Mouse (Mus musculus) layer of hippocampus, postnatal 25 days (tissue): Measurements from ENCODE around the gene Adra2c. TPM values are rescaled to one million over a fixed set of nuclear protein-coding genes. Genes with fewer than 3 reads are reported as not detected.
A peak's percentile ranks its signal among the peaks of the same experiment; 100 is the strongest.

Experiments used
- DNase-seq, 2 experiments: peaks; one replicate each; pipeline ENCODE4 v3.0.0; 2022; ENCODE audit warnings: mixed read lengths in 2 of 2, low spot score in 1 of 2; ENCODE audit errors: extremely low spot score in 1 of 2
- total RNA-seq, 2 experiments: library from RNA; stranded (reverse); gene quantifications; 2 replicates each; pipeline ENCODE4 v1.2.3; 2021

Gene Adra2c
- total RNA-seq = 10 to 100 TPM; 24.5 to 27.4 TPM

DNA sequence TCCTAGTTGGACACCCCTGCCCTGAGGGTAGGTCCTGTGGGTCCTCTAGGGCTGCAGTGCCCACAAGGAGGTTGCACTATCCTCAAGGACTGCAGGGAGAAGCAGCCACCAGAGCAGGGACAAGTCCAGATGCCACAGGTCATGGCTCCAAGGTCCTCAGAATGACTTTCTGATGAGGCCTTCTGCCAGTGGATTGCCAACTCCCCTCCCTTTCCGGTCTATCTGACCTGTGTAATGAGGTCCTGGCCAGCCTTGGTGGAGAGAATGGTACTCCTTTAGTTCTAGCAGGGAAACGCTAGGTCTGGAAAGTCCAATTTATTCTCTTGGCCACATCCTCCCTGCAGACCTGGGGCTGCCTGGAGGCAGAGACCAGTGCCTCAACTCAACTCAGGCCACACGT is at the start of gene Adra2c:
Adra2c (plus strand) TSS at position 301 of the 400 bp plus-strand sequence.
- no peak for DNase-seq

DNA sequence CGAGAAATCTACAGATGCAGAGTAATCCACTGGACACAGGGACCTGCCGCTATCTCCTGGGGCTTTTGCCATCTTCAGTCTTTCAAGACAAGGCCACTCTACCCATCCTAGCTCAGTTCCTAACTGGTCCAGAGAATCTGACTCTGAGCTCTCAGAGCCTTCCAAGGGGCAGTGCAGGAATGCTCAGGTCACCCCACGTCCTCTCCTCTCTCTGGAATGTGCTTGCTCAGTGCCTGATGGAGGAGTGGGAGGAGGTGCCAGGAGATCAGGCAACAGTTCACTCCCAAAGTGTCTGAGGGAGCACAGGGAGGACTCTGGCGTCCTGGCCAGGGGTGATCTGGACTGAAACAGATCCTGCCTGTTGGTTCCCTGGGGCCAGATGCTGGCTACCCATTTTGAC is 45.0 kb upstream of the Adra2c start:
- no peak for DNase-seq

DNA sequence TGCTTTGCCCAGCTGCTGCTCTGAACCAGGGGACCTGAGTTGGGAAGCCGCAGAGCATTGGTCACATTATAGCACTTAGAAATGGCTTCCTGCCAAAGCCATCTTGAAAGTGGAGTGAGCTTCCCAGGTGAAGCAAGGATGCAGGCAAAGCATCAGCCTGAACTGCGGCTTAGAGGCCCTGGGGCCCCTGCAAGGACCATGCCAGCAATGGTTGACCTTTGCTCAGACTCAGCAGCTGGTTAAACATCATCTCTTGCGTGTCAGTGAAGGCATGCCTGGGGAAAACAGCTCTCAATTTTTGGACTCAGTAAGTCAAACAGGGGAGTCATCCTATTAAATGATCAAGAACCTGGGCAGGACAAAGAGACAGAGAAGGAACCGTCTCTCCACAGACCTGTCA is 40.4 kb upstream of the Adra2c start:
- no peak for DNase-seq

DNA sequence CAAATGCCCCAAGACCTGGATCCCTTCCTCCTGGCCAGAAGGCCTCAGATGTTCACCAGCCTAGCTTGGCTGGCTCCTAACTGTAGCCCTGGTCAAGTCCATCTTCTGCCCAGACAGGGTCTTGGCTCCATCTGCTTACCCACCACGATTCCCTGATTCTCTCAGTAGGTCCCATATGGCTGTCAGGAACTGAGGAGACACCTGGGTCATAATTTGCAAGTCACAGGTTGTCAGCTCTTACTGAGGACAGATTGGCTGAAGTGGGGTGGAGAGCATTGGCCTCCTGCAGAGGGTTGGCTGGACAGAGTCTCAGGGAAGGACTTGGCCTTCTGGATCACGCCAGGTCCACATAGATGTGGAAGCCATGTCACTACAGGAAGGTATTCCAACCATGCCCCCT is 39.5 kb upstream of the Adra2c start:
- no peak for DNase-seq

DNA sequence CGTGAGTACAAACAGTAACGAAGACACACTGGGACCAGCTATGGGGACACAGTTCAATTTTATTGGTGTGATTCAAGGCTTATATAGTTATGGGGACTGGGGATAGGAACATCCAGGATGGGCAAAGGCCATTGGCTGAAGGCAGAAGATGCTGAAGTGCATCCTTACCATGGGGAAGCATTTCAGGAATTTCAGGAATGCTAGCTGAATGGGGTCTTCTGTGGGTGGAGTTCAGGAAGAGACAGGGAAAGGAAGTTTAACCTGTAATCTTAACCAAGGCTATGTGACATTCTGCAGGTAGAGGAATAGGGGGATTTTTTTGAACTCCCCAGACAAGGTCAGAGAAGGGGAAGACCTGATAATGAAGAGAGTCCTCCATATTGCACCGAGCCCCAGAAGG is 36.6 kb upstream of the Adra2c start:
- DNase-seq = no peak

DNA sequence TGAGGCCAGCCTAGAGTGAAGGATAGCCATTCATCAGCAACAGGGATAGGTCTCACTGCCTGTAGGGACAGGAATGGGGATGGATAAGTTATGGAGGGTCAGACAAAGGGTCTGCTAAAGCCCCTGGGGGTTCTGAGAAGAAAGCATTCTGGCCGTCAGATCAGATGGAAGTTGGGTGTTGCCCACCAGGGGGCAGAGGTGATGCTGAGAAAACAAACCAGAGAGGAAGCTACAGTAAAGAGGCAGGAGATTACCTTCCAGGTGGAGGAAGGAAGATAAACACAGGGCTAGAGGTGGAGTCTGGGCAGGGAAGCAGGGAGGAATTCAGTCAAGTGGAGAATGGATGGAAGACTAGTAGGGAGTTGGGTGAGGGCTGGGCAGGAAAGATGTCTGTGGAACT is 33.9 kb upstream of the Adra2c start:
- DNase-seq = peak in 1 of 2 experiments; percentile 40

DNA sequence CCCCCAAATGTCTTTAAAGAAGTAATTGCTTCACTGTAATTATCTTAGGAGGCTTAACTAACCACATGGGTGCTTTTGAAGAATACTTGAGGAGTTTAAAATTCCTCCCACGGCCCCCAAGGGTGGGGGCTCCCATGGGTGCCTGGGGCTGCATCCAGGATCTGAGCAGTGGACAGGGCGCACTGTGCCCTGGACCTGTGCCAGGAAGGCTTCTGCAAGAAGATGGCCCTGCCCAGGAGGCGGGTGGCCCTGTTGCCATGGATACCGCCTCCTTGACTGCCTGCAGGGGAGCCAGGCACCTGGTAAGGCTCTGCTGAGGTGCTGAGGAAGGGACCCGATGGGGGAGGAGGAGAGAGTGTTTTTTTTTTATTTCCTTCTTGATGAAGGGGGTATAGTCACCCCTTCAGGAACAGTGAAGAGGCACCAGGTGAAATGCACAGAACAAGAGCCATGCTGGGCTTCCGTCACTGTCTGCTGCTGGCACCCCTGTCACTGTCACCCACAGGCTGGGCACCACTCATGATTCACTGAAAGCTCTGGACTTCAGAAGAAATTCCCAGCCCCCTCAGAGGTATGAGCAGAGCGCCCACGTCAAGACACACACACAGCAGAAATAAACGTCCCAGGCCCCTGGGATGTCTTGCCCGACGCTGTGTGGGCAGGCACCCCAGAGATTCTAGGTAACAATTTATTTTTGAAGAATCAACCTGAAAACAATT is 32.4 kb upstream of the Adra2c start:
- peak in 1 of 2 experiments; percentile 23 for DNase-seq

DNA sequence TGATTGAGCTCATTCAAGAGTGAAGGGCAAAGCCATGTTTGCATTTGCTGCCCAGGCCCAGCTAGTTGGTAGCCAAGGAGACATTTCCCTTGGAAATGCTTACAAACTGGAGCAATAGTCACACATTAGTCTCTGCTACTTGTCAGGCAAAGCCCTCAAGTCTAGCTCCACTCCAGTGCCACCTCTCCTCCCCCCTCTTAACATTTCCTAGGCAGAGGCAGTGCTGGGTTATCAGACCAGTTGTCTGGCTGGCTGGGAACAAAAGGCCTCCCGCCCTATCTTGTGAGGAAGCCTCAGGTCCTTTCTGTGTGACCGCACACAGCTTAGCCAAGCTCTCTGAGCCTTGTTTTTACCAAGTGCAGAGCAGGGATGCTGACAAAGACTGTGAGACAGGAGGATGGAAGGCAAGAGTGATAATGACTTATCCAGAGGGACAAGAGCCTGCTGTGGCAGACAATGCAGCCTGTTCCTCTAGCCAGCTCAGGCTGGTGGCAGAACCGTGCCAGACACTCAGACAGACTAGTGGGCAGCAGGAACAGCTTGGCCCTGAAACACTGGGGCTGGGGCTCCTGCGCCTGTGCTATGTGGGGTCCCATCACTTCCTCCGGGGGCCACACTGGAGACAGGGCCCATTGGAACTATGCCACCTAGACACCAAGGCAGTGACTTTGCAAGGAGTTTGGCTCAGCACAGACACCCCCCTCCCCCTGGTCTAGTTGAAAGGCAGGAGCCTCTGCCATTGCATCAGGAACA is 23.0 kb upstream of the Adra2c start:
- no peak for DNase-seq

DNA sequence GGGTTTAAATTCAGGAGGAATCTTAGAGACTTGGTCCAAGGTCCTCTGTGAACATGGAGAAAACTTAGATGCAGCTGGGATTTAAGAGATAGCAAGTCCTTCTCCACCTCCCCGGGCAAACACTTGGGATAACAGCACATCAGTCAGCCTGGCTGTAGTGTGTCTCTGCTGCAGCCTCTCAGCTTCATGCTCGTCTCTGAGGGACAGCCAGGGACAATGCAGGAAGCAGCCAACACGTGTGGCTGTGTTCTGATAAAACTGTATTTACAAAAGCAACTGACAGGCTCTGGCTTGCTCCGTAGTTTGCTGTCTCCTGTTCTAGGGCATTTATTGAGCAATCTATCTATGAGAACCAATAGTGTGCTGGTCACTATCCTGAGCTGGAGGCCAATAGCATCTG is 14.4 kb upstream of the Adra2c start:
- no peak for DNase-seq

DNA sequence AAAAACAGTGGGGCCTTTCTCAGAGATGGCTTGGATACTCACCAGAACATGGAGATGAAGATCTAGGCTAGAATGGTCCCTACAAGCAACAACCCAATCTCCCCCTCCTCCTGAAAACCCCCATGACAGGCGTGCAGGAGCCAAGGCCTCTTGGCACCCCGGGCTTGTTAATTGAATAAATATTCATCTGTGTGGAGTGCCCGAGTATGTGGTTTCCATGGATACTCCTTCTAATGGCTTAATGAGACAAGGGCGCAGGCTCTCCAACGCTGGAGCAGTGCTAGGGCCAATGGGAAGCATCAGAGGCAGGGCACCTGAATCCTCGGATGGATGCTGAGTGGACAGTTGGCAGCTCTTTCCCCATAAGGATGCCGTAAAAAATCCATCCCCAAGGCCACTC is 10.6 kb upstream of the Adra2c start:
- no peak for DNase-seq

DNA sequence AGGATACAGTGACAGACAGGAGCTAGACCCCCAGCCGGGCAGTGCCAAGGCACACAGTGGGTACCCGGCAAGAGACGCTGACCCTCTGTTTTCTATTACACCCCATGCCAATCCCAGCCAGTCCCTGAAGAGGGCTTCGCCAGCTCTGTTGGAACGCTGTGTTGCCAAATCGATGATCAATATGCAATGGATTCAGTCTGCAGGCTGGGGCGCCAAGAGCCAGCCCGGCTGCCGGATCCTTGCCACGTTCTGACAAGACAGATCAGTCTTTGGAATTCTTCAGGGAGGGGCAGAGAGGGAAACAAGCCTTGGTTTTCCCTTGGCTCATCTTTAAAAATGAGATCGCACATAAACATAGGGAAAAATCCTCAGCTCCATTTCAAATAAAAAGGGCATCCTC is 2.8 kb upstream of the Adra2c start:
- no peak for DNase-seq

DNA sequence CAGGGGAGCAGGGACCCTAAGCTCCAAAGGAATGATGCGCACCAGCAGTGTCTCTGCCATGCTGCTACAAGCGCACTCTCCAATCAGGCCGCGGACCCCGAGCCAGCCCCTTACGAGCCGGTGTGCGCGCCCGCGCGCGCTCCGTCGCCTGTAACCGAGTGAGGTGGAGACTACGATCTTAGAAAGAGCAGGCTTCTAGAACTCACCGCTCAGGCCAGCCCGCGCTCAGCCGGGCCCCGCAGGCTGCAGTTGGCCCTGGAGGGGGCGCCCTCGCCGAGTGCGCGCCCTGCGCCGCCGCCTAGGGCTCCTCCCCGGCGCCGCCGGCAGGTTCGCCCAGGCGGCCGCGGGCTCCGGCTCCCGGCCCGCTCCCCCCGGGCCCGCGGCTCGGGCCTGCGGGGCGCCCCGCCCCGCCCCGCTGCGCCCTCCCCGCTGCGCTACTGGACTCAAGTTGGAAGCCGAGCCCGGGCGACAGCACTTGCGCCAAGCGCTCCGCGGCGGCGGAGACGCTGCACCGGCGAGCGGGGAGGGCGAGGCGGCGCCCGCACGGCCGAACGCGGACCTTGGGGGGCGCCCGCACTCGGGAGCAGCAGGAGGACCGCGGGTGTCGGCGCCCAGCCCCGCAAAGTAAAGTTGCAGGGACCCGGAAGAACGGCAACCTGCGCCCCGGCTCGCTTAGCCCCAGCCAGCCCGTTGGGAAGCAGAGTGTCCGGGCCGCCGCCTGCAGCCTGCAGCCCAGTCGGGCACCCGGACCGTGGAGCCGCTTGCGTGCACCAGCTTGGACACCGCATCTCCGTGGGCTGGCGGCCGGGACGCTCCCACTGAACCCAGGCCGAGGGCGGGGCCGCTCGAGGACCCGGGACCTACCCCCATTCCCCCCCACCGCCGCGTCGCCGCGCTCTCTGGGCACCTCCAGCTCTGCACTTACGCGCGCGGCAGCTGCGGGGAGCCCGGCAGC is 899 bp downstream of the Adra2c start:
- DNase-seq = peak; percentile 64

DNA sequence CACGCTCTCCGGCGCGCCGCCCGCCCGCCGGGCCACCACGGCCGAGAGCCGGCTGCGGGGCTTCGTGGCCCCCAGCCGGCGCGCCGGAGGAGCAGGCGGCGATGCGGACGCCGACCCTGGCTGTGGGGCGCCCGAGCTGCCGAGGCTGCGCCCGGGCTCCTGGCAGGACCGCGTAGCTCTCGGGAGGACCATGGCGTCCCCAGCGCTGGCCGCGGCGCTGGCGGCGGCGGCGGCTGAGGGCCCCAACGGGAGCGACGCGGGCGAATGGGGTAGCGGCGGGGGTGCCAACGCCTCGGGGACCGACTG is 1.5 kb downstream of the Adra2c start:
- DNase-seq = peak in 1 of 2 experiments; percentile 52

DNA sequence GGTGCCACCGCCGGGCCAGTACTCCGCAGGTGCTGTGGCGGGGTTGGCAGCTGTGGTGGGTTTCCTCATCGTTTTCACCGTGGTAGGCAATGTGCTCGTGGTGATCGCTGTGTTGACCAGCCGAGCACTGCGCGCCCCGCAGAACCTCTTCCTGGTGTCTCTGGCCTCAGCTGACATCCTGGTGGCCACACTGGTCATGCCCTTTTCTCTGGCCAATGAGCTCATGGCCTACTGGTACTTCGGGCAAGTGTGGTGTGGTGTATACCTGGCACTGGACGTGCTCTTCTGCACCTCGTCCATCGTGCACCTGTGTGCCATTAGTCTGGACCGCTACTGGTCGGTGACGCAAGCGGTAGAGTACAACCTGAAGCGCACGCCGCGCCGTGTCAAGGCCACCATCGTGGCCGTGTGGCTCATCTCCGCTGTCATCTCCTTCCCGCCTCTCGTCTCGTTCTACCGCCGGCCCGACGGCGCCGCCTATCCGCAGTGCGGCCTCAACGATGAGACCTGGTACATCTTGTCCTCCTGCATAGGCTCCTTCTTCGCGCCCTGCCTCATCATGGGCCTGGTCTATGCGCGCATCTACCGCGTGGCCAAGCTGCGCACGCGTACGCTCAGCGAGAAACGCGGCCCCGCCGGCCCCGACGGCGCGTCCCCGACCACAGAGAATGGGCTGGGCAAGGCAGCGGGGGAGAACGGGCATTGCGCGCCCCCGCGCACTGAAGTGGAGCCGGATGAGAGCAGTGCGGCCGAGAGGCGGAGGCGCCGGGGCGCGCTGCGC is 2.1 kb downstream of the Adra2c start:
- DNase-seq = peak; percentile 44 to 46

DNA sequence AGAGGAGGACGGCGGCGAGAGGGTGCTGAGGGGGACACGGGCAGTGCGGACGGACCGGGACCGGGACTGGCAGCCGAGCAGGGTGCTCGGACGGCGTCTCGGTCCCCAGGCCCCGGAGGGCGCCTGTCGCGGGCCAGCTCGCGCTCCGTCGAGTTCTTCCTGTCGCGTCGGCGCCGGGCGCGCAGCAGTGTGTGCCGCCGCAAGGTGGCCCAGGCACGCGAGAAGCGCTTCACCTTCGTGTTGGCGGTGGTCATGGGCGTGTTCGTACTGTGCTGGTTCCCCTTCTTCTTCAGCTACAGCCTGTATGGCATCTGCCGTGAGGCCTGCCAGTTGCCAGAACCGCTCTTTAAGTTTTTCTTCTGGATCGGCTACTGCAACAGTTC is 2.7 kb downstream of the Adra2c start:
- no peak for DNase-seq

DNA sequence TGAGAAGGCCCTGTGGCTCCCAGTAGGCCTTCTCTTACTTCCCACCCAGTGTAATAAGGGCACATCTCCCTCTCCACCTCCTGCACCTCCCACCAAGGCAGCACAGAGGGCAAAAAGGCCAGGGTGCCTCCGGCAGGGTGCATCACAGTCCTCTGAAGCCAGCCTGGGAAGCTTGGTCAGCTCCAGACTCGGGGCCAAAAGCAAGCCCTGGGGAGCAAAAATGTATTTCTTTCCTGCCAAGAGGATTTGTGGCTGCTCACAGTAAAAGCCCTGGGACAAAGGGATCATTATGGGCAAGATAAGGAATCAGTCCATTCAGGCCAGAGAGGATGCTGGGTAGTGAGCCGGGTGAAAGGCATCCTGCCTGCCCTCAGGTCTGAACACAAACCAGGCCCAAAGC is 7.2 kb downstream of the Adra2c start:
- DNase-seq = no peak

DNA sequence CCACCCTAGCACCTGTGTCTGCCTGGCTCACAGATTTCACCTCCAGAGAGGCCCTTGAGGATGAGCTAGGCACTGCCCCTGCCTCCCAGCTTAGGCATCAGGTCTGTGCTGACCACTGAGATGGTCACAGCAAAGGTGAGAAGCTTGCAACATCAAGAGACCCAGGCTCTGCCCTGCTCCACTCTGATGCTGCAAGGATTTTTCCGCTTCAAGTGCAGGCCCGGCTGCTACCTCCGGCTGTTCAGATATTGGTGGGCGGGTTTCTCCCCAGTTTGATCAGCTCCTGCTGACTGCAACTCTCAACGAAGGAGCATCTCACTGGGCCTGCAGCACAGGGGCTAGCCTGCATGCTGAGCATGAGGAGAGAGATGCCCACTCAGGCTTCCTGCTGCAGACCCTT is 8.1 kb downstream of the Adra2c start:
- DNase-seq = no peak

DNA sequence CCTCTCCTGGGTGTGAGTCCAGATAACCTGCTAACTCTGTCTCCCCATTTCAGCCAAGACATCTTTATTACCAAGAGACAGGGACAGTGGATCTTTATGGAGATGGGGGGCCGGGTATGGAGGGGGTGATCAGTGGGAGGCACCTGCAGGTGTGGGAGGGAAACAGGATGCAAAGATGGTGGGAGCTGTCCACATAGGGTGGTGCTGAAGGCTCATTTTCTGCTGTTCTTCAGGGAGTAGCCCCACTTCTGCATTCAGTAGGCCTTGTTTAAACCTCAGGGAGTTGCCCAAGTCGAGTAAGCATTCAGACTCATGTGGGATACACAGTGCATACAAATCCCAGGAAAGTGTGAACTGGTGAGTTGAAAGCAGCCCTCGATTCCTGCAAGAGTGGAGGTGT is 21.5 kb downstream of the Adra2c start:
- no peak for DNase-seq

DNA sequence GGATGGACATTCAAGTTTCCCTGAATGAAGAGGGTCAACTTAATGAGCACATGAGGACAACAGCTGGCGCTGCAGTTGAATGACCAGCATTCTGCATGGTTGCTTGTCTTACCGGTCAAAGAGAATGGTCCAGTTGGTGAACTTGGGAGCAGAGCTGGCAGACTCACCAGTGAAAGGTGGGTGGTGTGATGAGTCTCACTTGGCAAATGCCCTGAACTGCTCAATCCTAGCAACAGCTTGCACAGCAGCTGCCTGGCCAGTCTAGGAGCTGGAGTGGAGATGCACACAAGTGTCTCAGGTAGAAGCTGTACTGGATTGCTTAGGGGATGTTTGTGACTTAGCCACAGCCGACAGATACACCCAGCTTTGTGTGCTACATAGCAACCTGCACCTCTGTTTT is 26.1 kb downstream of the Adra2c start:
- no peak for DNase-seq

DNA sequence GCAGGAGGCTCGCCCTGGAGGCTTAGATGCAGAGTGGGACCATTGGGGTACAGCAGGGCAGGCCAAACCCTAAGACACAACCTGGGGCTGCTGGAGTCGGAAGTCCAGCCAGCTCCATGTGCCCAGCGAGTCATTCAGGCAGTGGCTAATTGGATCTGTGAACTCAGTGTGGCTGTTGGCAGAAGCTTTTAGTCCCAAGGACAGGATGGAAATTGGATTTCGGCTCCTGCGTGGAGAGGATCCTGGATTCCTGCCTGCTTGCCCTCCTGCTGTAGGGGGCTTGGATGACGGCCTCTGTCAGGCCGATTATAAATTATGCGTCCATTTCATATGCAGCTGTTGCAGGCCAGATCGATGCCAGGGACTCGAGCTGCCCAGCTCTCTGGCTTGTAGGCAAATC is 27.2 kb downstream of the Adra2c start:
- no peak for DNase-seq
